Mouse (Mus musculus): Measurements from ENCODE around the gene Ap2b1.

GRCm38 (mm10) chr11:83271151-83271950 is 27.5 kb upstream of the Ap2b1 start:
- TF ChIP-seq POLR2A (IDR thresholded peaks at IDR 0.05; ENCODE audit: extremely low read depth, insufficient read depth, low read length), result peak; percentile 65
- TF ChIP-seq CTCF (IDR thresholded peaks at IDR 0.05; ENCODE audit: extremely low read depth, insufficient read depth, low read length), result no peak
